Mouse (Mus musculus) heart, embryonic 10.5 days (tissue): ENCODE measurements around the gene Kazn. TPM values are rescaled to one million over a fixed set of nuclear protein-coding genes. Genes with fewer than 3 reads are reported as not detected.

Source experiments
- DNase-seq: peaks from one replicate; pipeline ENCODE4 v3.0.0-alpha.2; 2017; ENCODE audit warnings: low spot score
- H3K27ac ChIP-seq: fragments of 300-500 bp; sonication (generic); 2 replicates; pipeline ENCODE4 v1.5.1; 2016; ENCODE audit warnings: mild to moderate bottlenecking
- H3K27me3 ChIP-seq: fragments of 300-500 bp; sonication (generic); 2 replicates; pipeline ENCODE4 v1.6.1; 2016; ENCODE audit warnings: mild to moderate bottlenecking; ENCODE audit not compliant: poor library complexity, insufficient read depth, severe bottlenecking
- H3K36me3 ChIP-seq: fragments of 300-500 bp; sonication (generic); 2 replicates; pipeline ENCODE4 v1.6.1; 2016; ENCODE audit warnings: mild to moderate bottlenecking, moderate library complexity
- H3K4me1 ChIP-seq: fragments of 300-500 bp; sonication (generic); 2 replicates; pipeline ENCODE4 v1.6.1; 2016; ENCODE audit warnings: mild to moderate bottlenecking
- H3K4me3 ChIP-seq: fragments of 300-500 bp; sonication (generic); 2 replicates; pipeline ENCODE4 v1.5.1; 2016; ENCODE audit warnings: mild to moderate bottlenecking, moderate library complexity
- H3K9me3 ChIP-seq: fragments of 300-500 bp; sonication (generic); 2 replicates; pipeline ENCODE4 v1.6.1; 2016; ENCODE audit warnings: mild to moderate bottlenecking, moderate library complexity
- WGBS: fragments of 180-500 bp; shearing (Covaris S2); methylation state at CpG from one replicate; pipeline ENCODE4 v1.1.7; 2016; 5-methylcytosine and 5-hydroxymethylcytosine counted together
- polyA plus RNA-seq: library from polyadenylated mRNA; unstranded; fragments of >200 nt; fragmentation: Nextera tagmentation; extraction: Ambion mirVana; gene quantifications from 2 replicates; pipeline ENCODE4 v1.2.1, GENCODE M21; 2016

The Kazn gene
- polyA plus RNA-seq, 1 experiment from 2014 or later = 12.2 TPM

GRCm38 (mm10) chr4:142103081-142103671, 136.0 kb downstream of the Kazn start:
- no peak for DNase-seq
- WGBS = 36% methylated on average over 12 of the region's 12 CpGs
- Histone ChIP-seq H3K27me3 (0 out of 2 replicates have a peak, but pooled peaks cover 5% of the 10 kb centered on the region), H3K4me1 (peaks cover 27% of the 10 kb centered on the region), H3K27ac (0 out of 2 replicates have a peak overlapping the region, but pooled peaks have one; percentile 37), H3K9me3 (no peaks in the 10 kb centered on the region), H3K36me3 (peaks cover 7% of the 10 kb centered on the region), H3K4me3 (no peak overlapping the region)

GRCm38 (mm10) chr4:142098303-142098702, 140.9 kb downstream of the Kazn start:
- 11% methylated on average over 8 of the region's 8 CpGs for WGBS
- H3K27me3 ChIP-seq = no peaks in the 10 kb centered on the region
- H3K9me3 ChIP-seq = no peaks in the 10 kb centered on the region
- H3K4me3 ChIP-seq = no peak overlapping the region
- no peaks in the 10 kb centered on the region for H3K36me3 ChIP-seq
- peaks cover 34% of the 10 kb centered on the region for H3K4me1 ChIP-seq
- peak; percentile 80 for DNase-seq
- H3K27ac ChIP-seq = peak overlapping the region; percentile 36; the same call in 1 of the 2 replicates

DNA sequence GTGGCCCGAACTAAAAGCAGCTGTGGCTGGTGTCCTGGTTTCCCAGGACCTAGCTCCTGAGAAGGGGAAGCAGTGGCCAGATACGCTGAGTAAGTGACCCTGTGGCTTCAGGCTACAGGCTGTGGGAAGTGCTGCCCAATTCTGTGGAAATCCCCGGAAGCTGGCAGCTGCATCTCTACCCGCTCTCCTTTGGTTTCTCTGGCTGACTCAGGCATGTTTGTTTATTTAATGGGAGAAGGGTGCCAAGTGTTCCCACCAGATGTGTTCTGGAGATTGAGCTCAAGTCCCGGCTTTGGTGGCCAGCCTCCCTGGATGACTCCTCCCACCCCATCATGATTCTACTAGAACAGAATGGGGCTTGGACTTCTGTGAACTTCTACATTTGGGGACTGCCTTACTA, 141.3 kb downstream of the Kazn start:
- DNase-seq = no peak

GRCm38 (mm10) chr4:142095513-142096241, 143.5 kb downstream of the Kazn start:
- Histone ChIP-seq H3K27ac (peak overlapping the region; percentile 47; the same call in 1 of the 2 replicates), H3K36me3 (no peaks in the 10 kb centered on the region), H3K4me1 (peaks cover 23% of the 10 kb centered on the region), H3K27me3 (no peaks in the 10 kb centered on the region), H3K9me3 (no peaks in the 10 kb centered on the region), H3K4me3 (no peak overlapping the region)
- DNase-seq = no peak
- 68% methylated on average over 15 of the region's 15 CpGs for WGBS

More for the DNA sequence above, 141.3 kb downstream of the Kazn start:
- Histone ChIP-seq H3K27ac (peak overlapping the region; percentile 36; the same call in 1 of the 2 replicates), H3K27me3 (no peaks in the 10 kb centered on the region), H3K4me3 (no peak overlapping the region), H3K4me1 (peaks cover 30% of the 10 kb centered on the region), H3K36me3 (no peaks in the 10 kb centered on the region), H3K9me3 (no peaks in the 10 kb centered on the region)
- 15% methylated on average over 5 of the region's 5 CpGs for WGBS

DNA sequence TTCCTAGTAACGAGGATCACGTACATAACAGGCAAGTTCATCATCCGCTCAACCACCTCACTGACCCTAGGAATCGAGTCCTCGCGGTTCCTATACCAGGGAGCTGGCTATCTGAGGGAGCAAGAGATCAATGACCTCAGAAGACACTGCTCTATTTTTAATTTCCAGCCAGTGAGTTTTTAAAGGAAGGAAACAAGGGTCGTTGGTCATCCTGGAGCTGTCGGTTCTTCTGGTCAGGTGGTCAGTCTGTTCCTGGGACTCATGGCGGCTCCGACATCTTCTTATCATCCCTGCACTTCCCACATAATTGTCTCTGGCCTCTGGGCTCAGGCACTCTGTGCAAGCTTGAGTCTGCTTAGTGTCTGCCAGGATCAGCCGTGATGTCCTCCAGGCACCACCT, 144.8 kb downstream of the Kazn start:
- DNase-seq = no peak
- 48% methylated on average over 11 of the region's 11 CpGs for WGBS

DNA sequence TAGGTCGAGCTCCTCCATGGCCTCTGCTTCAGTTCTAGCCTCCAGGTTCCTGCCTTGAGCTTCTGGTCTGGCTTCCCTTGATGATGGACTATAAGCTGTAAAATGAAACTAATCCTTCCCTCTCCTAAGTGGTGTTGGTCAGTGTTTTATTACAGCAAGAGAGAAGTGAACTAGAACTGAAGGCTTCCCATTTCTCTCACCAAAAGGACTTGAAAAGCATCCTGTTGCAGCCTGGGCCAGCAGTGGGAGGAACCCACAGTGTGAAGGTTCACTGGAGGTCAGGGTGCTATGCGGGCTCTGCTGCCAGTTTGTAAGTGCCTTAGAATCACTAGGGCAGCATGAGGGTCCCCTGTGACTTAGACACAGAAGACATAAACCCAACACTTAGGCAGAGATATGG, 148.1 kb downstream of the Kazn start:
- Histone ChIP-seq H3K9me3 (no peaks in the 10 kb centered on the region), H3K4me3 (no peak overlapping the region), H3K27ac (no peak overlapping the region), H3K27me3 (peaks cover 14% of the 10 kb centered on the region), H3K36me3 (no peaks in the 10 kb centered on the region), H3K4me1 (peaks cover 9% of the 10 kb centered on the region)
- DNase-seq = no peak
- WGBS = 66% methylated on average over 2 of the region's 2 CpGs

More for the DNA sequence above, 144.8 kb downstream of the Kazn start:
- H3K27me3 ChIP-seq = peaks cover 8% of the 10 kb centered on the region; the same call in 1 of the 2 replicates
- peaks cover 23% of the 10 kb centered on the region for H3K4me1 ChIP-seq
- no peaks in the 10 kb centered on the region for H3K36me3 ChIP-seq
- H3K27ac ChIP-seq = peak overlapping the region; percentile 7; the same call in 1 of the 2 replicates
- H3K9me3 ChIP-seq = no peaks in the 10 kb centered on the region
- no peak overlapping the region for H3K4me3 ChIP-seq

DNA sequence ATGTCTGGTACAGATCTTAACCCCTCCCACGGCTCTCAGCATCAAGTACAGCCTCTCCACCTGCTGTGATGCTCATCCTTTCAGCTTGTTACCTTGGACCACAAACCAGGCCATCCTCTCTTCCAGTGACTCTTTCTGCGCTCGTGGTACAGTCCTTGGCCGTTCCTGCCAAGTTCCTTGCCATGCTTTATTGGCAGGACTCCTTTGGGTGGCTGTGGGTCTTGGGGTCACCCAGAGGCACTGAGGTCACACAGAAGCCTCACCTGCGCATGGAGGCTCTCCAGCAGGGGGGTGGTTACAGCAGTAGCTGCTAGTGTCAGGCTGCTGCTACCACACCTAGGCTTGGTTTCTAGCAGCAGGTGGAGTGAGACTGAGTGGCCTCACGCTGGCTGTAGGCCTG, 149.2 kb downstream of the Kazn start:
- 72% methylated on average over 6 of the region's 6 CpGs for WGBS
- Histone ChIP-seq H3K4me1 (peaks cover 15% of the 10 kb centered on the region), H3K9me3 (no peaks in the 10 kb centered on the region), H3K27ac (no peak overlapping the region), H3K4me3 (no peak overlapping the region), H3K36me3 (no peaks in the 10 kb centered on the region), H3K27me3 (peaks cover 26% of the 10 kb centered on the region)
- DNase-seq = no peak

GRCm38 (mm10) chr4:142088836-142089235, 150.4 kb downstream of the Kazn start:
- H3K27ac ChIP-seq = no peak overlapping the region
- no peak overlapping the region for H3K4me3 ChIP-seq
- WGBS = 76% methylated on average over 6 of the region's 6 CpGs
- no peak for DNase-seq
- no peaks in the 10 kb centered on the region for H3K36me3 ChIP-seq
- no peaks in the 10 kb centered on the region for H3K9me3 ChIP-seq
- peaks cover 30% of the 10 kb centered on the region for H3K27me3 ChIP-seq
- peaks cover 17% of the 10 kb centered on the region for H3K4me1 ChIP-seq

DNA sequence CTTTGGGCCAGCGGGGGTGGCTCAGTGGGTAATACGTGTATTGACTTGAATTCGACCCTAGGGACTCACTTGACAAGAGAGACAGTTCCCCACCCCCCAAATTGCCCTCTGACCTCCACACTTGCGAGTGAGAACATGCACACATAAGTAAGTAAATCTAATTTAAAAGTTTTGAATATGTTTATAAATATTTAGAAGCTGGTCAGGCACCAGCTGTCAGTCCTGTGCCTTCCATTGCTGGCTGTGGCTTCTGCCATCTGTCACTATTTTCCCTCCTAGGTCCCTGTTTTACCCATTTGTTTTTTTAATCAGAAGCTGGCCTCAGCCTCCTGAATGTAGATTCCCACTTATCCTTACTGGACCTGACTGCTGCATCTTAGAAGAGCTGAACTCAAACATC, 150.8 kb downstream of the Kazn start:
- Histone ChIP-seq H3K4me3 (no peak overlapping the region), H3K9me3 (no peaks in the 10 kb centered on the region), H3K36me3 (no peaks in the 10 kb centered on the region), H3K27me3 (peaks cover 30% of the 10 kb centered on the region), H3K27ac (no peak overlapping the region), H3K4me1 (peaks cover 20% of the 10 kb centered on the region)
- no peak for DNase-seq
- 58% methylated on average over 4 of the region's 4 CpGs for WGBS

DNA sequence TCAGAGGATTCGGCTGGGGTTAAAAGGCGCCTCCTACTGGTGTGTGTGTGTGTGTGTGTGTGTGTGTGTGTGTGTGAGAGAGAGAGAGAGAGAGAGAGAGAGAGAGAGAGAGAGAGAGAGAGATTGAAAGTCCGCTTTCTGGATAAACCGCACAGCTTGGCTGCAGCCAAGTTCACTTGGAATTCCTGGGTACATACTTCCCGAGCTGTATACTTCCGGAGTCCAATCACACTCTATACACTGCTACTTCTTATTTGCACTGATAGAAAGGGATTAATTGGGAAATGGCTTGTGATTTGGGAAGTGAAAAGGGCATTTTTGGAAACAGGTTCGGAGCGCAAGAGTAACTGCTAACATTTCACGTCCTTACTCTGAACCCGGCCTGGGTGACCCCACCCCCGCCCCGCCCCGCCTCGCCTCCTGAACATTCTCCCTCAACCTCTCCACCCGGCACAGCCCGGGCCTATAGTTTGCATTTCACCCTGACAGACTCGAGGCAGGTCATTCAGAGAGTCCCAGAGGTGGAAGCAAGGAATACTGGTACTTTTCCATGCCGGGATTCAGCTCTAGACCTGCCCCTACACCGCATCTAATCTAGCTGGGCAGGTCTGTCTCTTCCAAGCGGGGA, 154.2 kb downstream of the Kazn start:
- WGBS = 5% methylated on average over 20 of the region's 20 CpGs
- H3K27ac ChIP-seq = peak overlapping the region; percentile 92
- DNase-seq = no peak

GRCm38 (mm10) chr4:142084131-142084899, 154.9 kb downstream of the Kazn start, which contains the start of gene Tmem51:
Gene Tmem51 (minus strand): TSS chr4:142084304.
- peaks cover 22% of the 10 kb centered on the region for H3K27me3 ChIP-seq
- no peaks in the 10 kb centered on the region for H3K36me3 ChIP-seq
- peaks cover 60% of the 10 kb centered on the region for H3K4me1 ChIP-seq
- no peaks in the 10 kb centered on the region for H3K9me3 ChIP-seq
- H3K27ac ChIP-seq = peak within 1 kb of the TSS; percentile 92
- DNase-seq = peak; percentile 82
- H3K4me3 ChIP-seq = peak within 1 kb of the TSS; percentile 76
- WGBS = under 1% methylated on average over 52 of the region's 52 CpGs

More for the DNA sequence above, 154.2 kb downstream of the Kazn start:
- Histone ChIP-seq H3K4me1 (peaks cover 53% of the 10 kb centered on the region), H3K9me3 (no peaks in the 10 kb centered on the region), H3K27me3 (peaks cover 28% of the 10 kb centered on the region), H3K4me3 (peak overlapping the region; percentile 76), H3K36me3 (no peaks in the 10 kb centered on the region)

DNA sequence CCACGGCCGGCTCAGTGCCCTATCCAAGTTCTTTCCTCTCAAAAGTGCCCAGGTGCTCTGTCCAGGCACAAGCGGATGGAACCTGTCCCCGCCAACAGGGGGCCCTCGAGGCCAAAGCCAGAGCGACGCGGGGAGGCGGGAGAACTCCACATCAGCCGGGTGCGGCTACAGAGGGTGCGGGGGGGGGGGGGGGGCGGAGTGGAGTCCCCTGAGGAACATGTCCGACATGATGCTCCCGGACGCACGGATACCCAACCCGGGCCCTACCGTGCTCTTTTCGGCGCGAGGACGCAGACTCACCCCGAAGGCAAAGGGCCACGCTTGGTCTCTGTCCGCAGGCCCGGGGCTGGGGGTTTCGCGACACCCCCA, 155.5 kb downstream of the Kazn start:
- H3K27ac ChIP-seq = peak overlapping the region; percentile 92
- peak overlapping the region; percentile 76 for H3K4me3 ChIP-seq
- H3K36me3 ChIP-seq = no peaks in the 10 kb centered on the region
- peaks cover 60% of the 10 kb centered on the region for H3K4me1 ChIP-seq
- DNase-seq = peak; percentile 88
- H3K27me3 ChIP-seq = peaks cover 22% of the 10 kb centered on the region
- WGBS = 0% methylated on average over 29 of the region's 29 CpGs
- no peaks in the 10 kb centered on the region for H3K9me3 ChIP-seq
